ENCODE assay signal across 8 mouse cellular contexts in the genomic region with DNA sequence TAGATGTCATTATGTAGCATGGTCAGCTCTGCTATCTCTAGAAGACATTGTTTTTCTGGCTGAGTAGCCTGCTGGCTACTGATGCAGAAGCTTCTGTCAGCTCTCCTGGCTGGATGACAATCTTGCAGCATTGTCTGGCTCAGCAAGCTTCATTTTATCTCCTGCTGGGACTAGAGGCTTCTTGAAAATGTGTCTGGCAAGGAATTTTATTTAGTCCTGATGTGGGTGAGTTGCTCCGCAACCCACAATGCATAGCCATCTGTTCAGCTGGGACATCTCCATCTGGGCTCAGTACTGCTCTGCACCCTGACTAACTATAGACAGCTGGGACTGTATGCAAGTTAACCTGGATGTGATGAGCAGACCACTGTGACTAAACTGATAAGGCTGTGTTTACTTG.
DNase-seq lines count a peak whose midpoint lies in the region; ATAC-seq and TF ChIP-seq lines count a peak whose summit lies in the region.

No protein-coding gene starts in this region.

- H3K4me2 ChIP-seq in embryonic facial prominence, embryonic 12.5 days (replicated peaks): no peak overlapping the region
- no peak overlapping the region for H3K4me2 ChIP-seq in intestine, postnatal 0 days (replicated peaks; ENCODE audit: low read depth)

- no peaks in the 10 kb centered on the region for H3K9me3 ChIP-seq in embryonic facial prominence, embryonic 12.5 days
- H3K9me3 ChIP-seq in intestine, postnatal 0 days (ENCODE audit: control insufficient read depth): no peaks in the 10 kb centered on the region

- 0 out of 2 replicates have a peak, but pooled peaks cover 3% of the 10 kb centered on the region for H3K4me1 ChIP-seq in cerebellum, adult 2 months (ENCODE audit: control insufficient read depth, insufficient read depth, low read length)
- H3K4me1 ChIP-seq in embryonic facial prominence, embryonic 12.5 days: no peaks in the 10 kb centered on the region
- H3K4me1 ChIP-seq in intestine, postnatal 0 days (replicated peaks; ENCODE audit: control insufficient read depth, insufficient read depth, low read length): no peaks in the 10 kb centered on the region

- no peak for TF ChIP-seq POLR2A in cerebellum, adult 2 months (IDR thresholded peaks at IDR 0.05; ENCODE audit: borderline replicate concordance, insufficient read depth, low read length)

- peak; percentile 26 to 57 for DNase-seq in cerebellum, adult 2 months
- peak; percentile 59 to 84 for DNase-seq in layer of hippocampus, adult 2 months (ENCODE audit: low spot score in 2 of 2)
- DNase-seq in neural tube, embryonic 10.5 days (ENCODE audit: extremely low spot score, low spot score): peak; percentile 16
- no peak for DNase-seq in kidney, adult 8-10 months
- no peak for DNase-seq in testis, postnatal 10 days (ENCODE audit: low spot score)

- no peak overlapping the region for H3K4me3 ChIP-seq in cerebellum, adult 2 months (replicated peaks; ENCODE audit: insufficient read depth, low read depth, low read length)
- no peak overlapping the region for H3K4me3 ChIP-seq in embryonic facial prominence, embryonic 12.5 days
- H3K4me3 ChIP-seq in layer of hippocampus, adult 2 months: no peak overlapping the region
- no peak overlapping the region for H3K4me3 ChIP-seq in intestine, postnatal 0 days (ENCODE audit: low read depth, low read length)

- H3K36me3 ChIP-seq in embryonic facial prominence, embryonic 12.5 days: no peaks in the 10 kb centered on the region
- H3K36me3 ChIP-seq in intestine, postnatal 0 days (ENCODE audit: control insufficient read depth, insufficient read depth): no peaks in the 10 kb centered on the region

- H3K9ac ChIP-seq in embryonic facial prominence, embryonic 12.5 days: no peak overlapping the region
- no peak overlapping the region for H3K9ac ChIP-seq in intestine, postnatal 0 days (ENCODE audit: low read depth, low read length)

- 0 out of 2 replicates have a peak, but pooled peaks have one; percentile 67 for ATAC-seq in embryonic facial prominence, embryonic 12.5 days (ENCODE audit: insufficient number of reproducible peaks, insufficient read depth, low FRiP score, low TSS enrichment)
- no peak for ATAC-seq in intestine, postnatal 0 days
- ATAC-seq in megakaryocyte, adult 5-6 weeks (ENCODE audit: poor library complexity, severe bottlenecking): no peak

- WGBS in cerebellum, adult 2 months: 7% methylated on average over 1 of the region's 1 CpGs
- 65% methylated on average over 1 of the region's 1 CpGs for WGBS in embryonic facial prominence, embryonic 12.5 days
- WGBS in intestine, postnatal 0 days: 94% methylated on average over 1 of the region's 1 CpGs

- no peak for TF ChIP-seq CTCF in cerebellum, adult 2 months (IDR thresholded peaks at IDR 0.05; ENCODE audit: borderline replicate concordance, insufficient read depth, low read depth, low read length)
- no peak for TF ChIP-seq CTCF in layer of hippocampus, adult 2 months (conservative IDR thresholded peaks at IDR 0.05)
- TF ChIP-seq CTCF in intestine, postnatal 0 days (IDR thresholded peaks at IDR 0.05; ENCODE audit: low read depth): no peak

- H3K27me3 ChIP-seq in cerebellum, adult 2 months (ENCODE audit: control insufficient read depth, insufficient read depth, low read length): no peaks in the 10 kb centered on the region
- H3K27me3 ChIP-seq in embryonic facial prominence, embryonic 12.5 days: no peaks in the 10 kb centered on the region
- H3K27me3 ChIP-seq in intestine, postnatal 0 days (replicated peaks; ENCODE audit: control insufficient read depth, insufficient read depth, low read length): no peaks in the 10 kb centered on the region

- no peak overlapping the region for H3K27ac ChIP-seq in cerebellum, adult 2 months (ENCODE audit: insufficient read depth, low read length)
- no peak overlapping the region for H3K27ac ChIP-seq in embryonic facial prominence, embryonic 12.5 days
- peak overlapping the region; percentile 59 for H3K27ac ChIP-seq in layer of hippocampus, adult 2 months
- no peak overlapping the region for H3K27ac ChIP-seq in intestine, postnatal 0 days (ENCODE audit: low read depth, low read length)

Comparison
In these comparisons a context has a peak if more than half of its experiments do, and no peak if none do; other contexts are left out.
1. DNase-seq: peak in cerebellum, adult 2 months (2 of 2), layer of hippocampus, adult 2 months (2 of 2) and neural tube, embryonic 10.5 days (single experiment); none in kidney, adult 8-10 months (0 of 2) and testis, postnatal 10 days (single experiment).